Mouse (Mus musculus): ENCODE results near the gene Rad54l2.

The Rad54l2 gene

DNA sequence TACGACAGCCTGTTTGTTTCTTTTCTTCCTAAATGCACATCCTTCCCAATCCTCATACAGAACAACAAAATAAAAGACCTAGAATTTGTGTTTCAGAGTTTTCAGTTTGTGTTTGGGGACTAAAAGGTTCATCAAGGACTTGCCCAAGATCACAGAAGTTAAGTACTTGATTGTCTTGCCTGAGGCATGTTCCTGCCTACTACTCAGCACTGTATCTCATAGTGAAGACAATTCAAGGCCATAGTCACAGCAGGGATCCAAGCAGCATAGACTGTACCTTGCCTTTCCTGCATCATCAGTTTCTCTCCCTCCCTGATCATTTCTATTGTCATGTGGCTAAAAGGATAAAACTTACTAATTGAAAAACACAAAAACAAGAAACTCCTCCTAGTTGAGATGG lies 49.0 kb downstream of the Rad54l2 start:
- DNase-seq = no peak

DNA sequence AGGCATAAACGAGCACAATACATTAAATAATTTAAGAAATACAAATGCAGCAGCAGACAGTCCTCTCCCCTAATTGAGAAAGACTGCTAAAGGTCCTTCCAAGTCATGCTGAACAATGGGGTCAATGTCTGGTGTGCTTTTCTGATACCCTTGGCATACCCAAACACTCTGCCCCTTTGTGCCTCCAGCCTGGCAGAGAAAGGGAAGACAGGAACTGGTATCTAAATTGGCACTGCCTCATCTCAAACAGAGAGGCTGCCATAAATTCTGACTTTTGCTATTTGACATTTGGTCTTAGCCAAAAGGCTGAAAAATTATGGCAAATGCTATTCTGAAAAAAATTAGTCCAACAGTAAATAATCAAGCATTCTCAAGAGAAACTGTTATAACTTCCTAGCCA lies 49.9 kb downstream of the Rad54l2 start:
- no peak for DNase-seq

DNA sequence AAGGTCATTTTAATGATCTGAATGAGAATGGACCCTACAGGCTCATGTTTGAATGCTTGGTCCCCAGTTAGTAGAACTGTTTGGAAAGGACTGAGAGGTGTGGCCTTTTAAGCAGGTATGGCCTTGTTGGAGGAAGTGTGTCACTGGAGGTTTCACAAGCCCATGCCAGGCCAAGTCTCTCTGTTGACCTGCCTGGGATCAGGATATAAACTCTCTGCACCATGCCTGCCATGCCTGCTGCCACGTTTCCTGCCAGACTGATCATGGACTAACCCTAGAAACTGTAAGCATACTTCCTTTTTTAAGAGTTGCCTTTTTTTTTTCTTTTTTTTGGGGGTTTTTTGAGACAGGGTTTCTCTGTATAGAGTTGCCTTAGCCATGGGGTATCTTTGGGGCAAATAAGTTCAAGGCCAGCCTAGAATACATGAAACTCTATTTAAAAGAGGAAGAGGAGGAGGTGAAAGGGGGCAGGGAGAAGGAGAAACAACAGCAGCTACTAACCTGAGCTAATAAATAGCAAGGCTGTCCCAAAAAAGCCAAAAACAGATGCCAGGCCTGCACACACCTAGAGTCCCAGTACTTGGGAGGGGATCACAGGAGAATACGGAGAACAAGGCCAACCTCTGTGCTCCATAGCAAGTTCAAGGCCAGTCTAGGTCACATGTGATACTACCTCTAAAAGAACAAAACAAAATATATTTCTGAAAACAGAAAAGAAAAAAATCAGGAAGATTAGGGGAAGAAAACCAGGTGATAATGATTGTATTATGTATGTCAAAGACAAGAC lies 50.6 kb downstream of the Rad54l2 start:
- DNase-seq = no peak

DNA sequence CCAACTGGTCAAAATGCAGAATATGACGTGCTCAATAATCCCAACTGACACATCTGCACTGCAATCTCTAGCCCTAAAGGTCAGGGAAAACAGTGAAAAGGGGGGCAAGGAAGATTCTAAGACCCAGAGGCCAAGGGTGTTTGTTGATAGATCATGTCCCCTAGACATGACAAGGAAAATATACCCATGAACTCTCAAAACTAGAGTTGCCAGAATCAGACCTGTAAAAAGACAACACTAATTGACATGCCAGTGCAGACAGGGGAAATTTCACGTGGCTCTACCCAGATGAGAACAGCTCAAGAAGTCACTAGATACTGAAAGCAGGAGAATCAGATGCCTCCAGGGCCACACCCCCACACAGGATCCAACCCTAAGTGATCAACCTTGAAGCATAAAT lies 55.3 kb downstream of the Rad54l2 start:
- DNase-seq = no peak

DNA sequence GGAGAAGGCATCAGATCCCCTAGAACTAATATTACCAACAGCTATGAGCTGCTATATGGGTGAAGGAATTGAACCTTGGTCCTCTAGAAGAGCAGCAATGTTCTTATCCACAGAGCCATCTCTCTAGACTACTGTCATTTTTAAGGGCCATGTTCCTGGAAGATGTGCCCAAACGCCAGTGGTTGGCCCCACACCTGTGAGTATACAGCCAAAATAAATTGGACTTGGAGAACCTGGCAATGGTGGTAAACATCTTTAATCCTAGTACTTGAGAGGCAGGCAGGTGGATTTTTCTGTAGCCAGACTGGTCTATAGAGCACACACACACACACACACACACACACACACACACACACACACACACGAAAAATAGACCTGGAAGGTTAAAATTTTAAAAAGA lies 59.6 kb downstream of the Rad54l2 start:
- no peak for DNase-seq

DNA sequence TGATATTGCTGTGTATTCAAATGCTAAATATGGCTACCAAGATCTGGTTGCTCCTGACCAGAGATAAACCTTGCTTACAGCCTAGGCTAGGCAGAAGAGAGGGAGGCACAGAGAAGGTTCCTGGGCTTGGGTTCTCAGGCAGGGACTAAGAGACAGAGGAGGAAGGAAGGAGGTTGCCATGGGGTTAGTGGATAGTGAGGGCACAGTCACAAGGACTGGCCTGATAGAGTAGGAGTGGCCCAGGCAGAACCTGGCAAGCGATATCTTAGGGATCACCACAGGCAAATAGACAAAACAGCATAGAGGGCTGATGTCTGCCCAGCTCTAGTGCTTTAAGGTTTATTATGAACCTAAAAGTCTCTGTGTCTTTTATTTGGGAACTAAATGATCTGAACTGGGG lies 62.1 kb downstream of the Rad54l2 start:
- DNase-seq = no peak

DNA sequence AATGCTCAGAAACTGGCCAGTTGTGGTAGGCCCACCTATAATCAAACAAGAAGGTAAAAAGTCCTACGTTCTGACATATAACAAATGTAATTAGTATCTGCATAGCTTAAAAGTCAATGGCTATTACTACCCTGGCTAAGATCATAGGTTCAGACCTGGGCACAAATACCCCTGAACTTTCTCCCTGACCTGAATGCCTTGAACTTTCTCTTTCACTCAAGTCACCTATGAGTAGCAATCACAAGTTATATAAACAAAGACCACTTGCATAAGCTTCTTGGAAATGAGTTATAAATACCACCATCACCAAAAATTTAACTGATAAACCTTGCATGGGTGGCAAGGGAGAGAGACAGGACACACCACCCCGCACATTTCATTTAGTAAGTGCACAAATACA lies 63.6 kb downstream of the Rad54l2 start:
- no peak for DNase-seq

DNA sequence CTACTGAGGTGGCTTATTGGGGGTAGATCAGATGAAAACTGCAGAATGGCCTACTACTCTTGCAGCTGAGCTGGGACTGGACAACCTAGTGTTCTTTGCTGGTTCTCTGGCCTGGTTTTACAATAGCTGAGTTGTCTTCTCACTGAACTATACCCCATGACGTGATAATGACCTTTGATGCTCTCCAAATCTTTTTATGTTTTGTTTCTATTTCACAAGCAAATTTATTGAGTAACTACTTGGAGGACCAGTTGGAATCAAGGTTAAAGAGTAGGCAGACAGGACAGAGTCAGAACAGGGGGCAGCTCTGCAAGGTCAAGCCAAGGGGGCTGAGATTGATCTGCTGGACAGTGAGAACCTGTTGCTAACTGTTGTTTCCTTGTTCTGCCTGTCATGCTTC lies 64.1 kb downstream of the Rad54l2 start:
- no peak for DNase-seq

DNA sequence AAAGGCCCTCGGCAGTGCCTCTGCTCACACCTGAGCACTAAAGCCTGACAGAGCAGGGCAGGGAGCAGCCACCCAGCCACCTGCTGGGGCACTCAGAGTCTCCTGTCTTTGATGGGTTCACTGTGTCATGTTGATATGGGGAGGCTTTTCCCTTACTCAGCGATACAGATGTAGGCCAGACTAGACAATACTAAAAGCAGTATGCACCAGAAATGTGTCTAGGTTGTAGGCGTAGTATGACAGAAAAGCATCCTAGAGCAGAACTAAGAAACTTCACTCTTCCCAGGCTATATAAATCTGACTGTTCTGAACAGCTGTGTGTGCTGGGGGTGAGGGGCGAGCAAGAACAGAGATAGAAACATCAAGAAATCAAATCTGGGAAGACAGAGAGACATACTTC lies 72.3 kb downstream of the Rad54l2 start:
- DNase-seq = no peak

DNA sequence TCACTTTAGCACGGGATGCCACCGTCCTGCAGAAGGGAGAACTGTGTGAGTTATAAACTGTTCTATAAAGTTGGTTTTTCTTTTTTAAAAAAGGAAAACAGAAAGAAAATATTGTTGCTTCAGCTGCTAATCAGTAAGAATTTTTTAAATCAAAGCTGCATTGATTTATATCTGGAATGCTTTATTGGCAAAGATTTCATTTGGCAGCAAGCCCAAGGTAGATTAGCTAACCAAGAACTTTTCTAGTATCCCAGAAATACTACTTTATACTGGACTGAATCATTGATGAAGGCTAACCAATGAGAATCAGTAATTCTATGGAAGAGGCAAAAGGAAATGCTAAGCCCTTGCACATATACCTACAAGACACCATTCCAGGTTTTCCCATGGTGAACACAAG lies 72.8 kb downstream of the Rad54l2 start:
- DNase-seq = no peak

DNA sequence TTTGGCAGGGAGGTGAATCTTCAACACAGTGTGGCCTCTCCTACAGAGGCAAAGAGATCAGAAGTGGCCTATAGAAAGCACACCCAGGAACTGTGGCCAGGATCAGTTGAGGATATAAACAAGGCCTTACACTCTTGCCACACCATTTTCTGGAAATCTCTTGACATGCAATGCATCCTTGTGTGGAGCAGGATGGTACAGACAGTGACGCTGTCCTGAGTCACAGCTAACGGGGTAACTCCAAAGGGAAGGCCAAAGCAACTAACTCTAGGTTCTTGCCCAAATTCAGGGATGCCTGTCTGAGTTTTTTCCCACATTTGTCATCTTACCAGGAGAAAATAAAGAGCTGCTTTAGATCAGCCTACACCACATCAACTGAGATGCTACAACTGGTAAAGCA lies 76.5 kb downstream of the Rad54l2 start:
- no peak for DNase-seq

DNA sequence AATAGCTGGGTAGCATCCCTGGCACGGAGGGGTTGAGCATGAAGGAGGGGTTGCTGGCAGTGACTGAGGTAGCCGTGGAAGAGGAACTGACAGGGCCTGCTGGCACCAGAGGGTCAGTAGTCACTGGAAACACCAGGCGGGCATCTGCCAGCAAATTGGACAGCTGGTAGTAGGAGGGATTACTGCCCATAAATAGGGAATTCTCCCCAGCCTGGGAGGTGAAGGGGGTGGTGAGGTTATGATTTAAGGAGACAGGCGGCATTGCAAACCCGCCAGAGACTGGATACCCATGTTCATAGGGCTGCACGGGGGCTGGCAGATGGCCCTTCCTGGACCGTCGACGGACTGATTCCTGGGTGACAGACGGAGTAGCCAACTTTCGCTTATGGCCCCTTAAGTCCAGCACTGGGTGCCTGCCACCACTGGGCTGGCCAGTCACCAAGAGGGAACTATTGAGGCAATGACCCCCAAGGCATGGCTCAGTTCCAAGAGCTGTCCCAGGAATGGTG lies 96.0 kb downstream of the Rad54l2 start:
- no peak for DNase-seq

DNA sequence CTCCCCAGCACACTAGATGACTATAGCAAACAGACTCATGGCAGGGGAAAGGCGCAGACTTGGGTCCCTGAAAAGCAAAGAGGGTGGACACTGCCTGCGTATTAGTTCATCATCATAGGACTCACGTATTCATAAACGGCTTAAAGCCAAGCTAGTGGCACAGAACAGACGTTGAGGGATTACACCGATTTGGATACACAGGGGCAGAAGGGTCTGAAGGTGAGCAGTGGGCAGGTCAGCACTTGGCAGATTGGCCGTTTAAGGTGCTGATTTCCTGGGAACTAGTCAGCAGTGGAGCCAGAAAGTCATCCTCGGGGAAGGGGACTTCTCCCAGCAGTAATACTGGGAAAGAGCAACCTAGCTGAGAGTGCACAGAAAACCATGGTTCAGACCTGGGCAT lies 100.2 kb downstream of the Rad54l2 start:
- DNase-seq = no peak

DNA sequence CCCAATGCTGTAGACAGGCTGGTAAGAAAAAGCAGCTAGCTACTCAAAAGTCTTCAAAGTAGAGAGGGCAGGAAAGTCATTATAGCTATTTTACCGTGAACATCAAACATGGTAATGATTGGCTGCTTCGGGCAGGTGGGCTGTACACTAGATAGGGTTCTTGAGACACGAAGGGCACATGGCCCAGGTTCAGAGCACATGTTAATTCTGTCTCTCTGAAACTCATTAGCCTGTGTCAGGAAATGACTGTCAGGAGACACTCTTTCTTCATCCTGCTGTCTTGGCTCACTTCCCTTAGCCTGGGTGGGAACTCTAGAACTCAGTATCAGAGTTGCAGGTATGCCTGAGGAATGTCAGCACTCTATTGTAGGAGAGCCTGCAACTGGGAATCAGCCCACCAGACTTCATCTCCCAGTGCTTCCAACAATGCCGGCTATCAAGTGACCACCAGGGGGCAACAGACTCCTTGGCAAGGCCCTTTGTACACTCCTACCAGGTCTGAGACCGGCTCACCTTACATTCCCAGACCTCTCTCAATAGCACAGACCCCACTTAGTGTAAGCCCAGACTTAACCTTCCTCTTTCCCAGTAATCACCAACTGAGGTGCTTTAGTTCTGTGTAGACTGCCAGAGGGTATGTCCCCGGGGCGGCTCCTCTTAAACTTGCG lies 101.9 kb downstream of the Rad54l2 start:
- DNase-seq = peak; percentile 61

DNA sequence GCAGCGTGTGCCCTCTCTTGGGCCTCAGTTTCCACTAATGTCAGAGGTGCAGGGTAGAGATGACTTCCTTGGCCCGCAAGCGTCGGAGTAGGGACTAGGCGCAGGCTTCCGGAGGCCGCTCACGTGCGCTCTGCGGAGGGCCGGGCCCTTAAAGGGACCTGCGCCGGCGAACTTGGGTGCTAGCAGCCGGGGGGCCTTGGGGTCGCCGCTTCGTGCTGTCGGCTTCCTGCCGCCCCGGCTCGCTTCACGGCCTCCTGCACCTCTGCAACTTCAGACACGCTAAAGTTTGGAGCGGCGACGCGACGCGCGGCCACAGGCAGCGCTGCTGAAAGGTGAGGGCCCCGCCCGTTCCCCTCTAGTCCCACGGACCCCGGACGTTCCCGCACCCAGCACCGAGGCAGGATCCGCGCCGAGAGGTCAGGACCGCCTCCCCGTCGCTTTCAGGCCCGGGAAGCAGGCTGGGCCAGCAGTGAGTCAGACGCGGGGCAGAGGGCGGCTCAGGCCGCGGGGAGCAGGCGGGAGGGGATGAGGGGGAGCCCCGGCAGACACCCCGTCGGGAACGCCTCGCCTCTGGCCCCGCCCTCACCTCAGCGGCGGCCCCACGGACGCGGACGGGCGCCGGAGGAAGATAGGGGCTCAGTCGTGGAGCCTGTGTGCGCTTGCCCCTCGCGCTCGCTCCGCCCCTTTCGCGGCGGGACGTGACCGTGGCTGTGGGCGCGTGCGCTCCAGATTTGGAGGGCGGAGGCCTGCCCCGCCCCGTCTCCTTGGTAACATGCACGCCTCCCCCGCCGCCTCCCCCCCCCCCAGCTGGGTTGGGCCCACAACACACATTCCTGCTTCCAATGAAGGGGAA lies 103.5 kb downstream of the Rad54l2 start, which contains the start of gene Tex264:
TSS of gene Tex264 (minus strand) at position 679 of the 853 bp plus-strand sequence.
- DNase-seq = peak; percentile 84

DNA sequence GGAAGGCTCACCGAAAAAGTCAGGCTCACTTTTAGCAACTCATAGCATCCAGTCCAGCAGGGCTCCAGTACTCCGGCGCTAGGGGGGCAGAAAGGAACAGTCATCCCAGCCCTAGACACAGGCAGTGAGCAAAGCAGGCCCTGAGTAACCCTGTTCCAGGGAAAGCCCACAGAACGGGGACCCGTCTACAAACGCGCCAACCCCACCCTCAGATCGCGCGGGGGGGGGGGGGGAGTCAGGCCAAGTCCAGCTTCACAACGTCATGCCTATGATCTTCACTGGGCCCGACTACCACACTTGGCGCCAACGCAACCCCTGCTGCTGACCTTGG lies 104.1 kb downstream of the Rad54l2 start:
- no peak for DNase-seq

DNA sequence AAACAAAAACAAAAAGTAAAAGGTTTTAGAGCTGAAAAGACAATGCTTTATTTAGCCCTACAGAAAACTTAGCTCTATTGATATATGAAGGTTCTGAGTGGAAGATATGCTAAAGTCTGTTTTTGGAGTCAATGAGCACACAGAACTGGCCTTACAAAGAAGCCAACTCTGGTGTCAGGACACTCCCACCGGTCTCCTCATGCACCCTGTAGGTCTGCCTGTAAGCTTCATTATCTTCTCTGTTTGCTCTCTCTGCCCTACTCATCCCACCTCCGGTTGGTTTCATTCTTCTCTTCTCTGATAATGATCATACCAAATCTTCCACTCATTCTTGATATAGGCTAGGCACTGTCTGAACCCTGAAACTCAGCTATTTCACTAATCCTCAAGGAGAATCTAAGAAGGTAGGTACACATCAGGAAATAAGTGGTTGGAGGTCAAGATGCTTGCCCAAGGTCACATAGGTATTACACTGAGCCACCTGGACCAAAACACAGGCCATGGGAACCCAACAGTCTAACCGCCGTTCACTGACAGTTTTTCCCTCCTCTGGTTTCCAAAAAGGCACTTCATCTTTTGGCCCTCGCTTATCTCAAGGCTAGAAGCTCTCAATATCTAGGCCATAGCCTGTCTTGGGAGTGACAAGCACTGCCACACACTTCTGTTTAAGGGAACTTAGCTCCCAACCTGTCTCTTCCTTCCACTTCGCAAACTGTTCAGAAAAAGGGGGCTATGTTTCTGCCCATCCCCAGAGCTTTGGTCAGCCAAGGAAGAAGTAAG lies 104.7 kb downstream of the Rad54l2 start:
- no peak for DNase-seq

DNA sequence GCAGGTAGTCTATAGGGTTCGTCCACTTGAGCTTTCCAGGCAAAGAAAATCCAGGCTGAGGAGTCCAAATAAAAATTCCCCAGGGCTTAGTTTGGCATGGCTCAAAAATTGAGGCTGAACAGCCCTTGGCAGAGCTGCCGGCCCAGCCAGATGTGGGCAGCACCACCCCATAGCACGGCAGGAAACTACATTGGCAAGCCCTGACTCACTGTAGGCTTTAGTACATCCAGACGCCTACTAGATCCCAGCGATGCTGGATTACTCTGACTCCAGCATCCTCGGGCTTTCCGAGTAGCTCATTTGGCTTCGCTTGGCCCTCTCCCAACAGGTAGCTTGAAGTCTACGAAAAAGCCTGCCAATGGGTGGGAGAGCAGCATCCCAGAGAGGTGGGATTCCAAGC lies 108.0 kb downstream of the Rad54l2 start:
- no peak for DNase-seq

DNA sequence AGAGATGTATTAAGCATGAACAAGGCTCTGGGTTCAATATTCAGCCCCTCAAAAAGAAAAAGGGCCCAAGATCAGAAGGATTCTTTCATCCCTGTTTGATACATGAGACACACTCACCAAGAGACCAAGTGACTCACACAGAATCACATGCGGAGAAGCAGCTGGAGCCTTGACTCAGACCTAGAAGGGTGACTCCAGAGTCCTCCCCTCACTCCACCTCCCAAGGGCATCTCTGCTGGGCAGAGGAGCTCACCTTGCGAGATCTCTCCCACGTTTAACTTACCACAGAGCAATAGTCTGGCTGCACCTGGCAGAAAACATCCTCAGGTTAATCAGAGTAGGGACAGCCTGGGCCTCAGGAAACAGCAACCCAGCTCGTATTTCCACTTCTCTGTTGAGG lies 110.8 kb downstream of the Rad54l2 start:
- DNase-seq = no peak

DNA sequence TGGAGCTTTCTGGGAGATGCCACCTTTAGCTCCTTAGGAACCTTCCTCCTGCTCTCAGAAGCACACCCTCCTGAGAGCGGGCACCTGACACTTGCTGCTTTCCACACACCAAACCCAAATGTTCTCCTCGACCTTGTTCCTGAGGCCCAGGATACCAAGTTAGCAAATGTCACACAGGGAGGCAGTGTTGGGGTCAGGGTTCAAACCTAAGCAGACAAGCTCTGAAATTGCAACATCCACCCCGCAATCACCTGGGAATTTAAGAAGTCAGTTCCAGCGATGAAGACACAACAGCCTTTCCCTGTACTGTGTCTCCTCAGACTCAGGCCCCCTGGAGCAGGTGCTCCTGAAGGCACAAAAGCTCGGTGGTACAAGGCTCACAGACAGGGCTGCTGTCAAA lies 111.3 kb downstream of the Rad54l2 start:
- DNase-seq = no peak

DNA sequence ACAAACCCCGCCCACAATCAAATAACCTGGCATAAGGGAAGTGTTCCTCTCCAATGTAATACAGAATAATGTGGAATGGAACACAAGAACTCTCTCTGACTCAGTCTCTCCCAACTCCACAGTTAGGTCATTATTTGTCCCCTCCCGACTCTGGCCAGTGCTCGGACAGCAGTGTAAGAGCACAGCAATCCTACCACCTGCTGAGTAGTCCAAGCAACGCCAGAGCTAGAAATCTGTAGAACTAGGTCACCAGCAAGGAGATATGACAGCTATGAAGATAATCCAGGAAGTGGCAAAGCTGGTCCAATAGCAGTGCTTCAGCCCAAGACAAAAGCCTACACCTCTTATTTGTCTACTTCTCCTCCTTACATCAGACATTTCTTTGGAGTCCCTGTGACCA lies 112.4 kb downstream of the Rad54l2 start:
- DNase-seq = no peak

DNA sequence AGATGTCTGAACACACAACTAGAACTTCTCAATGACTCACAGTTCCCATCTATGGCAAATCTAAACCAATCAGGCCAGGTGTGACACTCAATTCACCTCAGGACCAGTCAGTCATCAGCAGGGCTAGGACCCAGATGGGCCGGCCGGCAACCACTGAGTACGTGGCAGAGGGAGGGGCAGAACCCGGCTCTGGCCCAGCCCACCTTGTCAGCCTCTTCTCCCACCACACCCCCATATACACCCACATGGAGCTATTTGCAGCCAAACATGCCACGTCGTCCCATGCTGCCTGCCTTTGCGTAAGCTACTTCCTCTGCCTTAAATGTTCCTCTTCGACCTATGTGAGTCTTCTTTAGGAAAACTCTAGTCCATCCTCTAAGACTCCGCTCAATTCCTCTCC lies 113.0 kb downstream of the Rad54l2 start:
- no peak for DNase-seq

DNA sequence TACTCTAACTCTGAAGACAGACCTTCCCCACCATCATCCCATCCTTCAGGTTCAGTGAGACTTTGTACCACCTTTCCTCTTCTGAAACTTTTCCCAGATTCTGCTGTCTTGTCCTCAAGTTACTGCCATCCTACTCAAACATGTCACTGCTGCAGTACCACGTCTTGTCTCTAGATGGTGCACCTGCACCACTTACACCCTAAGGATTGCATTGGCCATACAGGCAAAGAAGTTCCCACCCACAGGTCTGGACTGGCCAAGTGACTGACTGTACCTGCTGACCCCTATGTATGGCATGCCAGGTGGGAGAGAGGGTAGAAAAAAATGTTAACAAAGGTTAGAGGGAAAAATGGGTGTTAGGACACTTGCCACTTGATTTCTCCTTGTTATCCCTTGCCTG lies 113.5 kb downstream of the Rad54l2 start:
- DNase-seq = peak; percentile 77

Measured in cerebellum, adult 11 months (tissue).